Mouse (Mus musculus) intestine, postnatal 0 days (tissue): Measurements from ENCODE around the gene Etv6. TPM values are rescaled to one million over a fixed set of nuclear protein-coding genes. Genes with fewer than 3 reads are reported as not detected.

ENCODE experiments used
- ATAC-seq: fragments of 200-750 bp; cut with Nextera tagmentation; 2 replicates; pipeline ENCODE4 v1.8.0; 2017; ENCODE audit warnings: mild to moderate bottlenecking, moderate TSS enrichment, moderate library complexity
- H3K27ac ChIP-seq: fragments of 300-500 bp; sonication (generic); 2 replicates; pipeline ENCODE4 v1.5.1; 2014; ENCODE audit warnings: mild to moderate bottlenecking, low read depth, low read length, moderate library complexity
- H3K27me3 ChIP-seq: fragments of 300-500 bp; sonication (generic); replicated peaks from 2 replicates; pipeline ENCODE4 v1.6.1; 2014; ENCODE audit warnings: low read length, mixed read lengths; ENCODE audit not compliant: control insufficient read depth, insufficient read depth
- H3K36me3 ChIP-seq: fragments of 300-500 bp; sonication (generic); 2 replicates; pipeline ENCODE4 v1.6.1; 2014; ENCODE audit warnings: mild to moderate bottlenecking, moderate library complexity; ENCODE audit not compliant: control insufficient read depth, insufficient read depth
- H3K4me1 ChIP-seq: fragments of 300-500 bp; sonication (generic); replicated peaks from 2 replicates; pipeline ENCODE4 v1.6.1; 2014; ENCODE audit warnings: antibody characterized with exemption, low read length, mixed read lengths; ENCODE audit not compliant: control insufficient read depth, insufficient read depth
- H3K4me2 ChIP-seq: fragments of 300-500 bp; sonication (generic); replicated peaks from 2 replicates; pipeline ENCODE4 v1.6.1; 2014; ENCODE audit warnings: low read depth, mild to moderate bottlenecking, moderate library complexity
- H3K4me3 ChIP-seq: fragments of 300-500 bp; sonication (generic); 2 replicates; pipeline ENCODE4 v1.5.1; 2014; ENCODE audit warnings: low read depth, low read length
- H3K9ac ChIP-seq: fragments of 300-500 bp; sonication (generic); 2 replicates; pipeline ENCODE4 v1.6.1; 2014; ENCODE audit warnings: mild to moderate bottlenecking, low read depth, low read length
- H3K9me3 ChIP-seq: fragments of 300-500 bp; sonication (generic); 2 replicates; pipeline ENCODE4 v1.6.1; 2016; ENCODE audit warnings: mixed run types; ENCODE audit not compliant: control insufficient read depth
- CTCF ChIP-seq: sonication (generic); IDR thresholded peaks from 2 replicates; pipeline ENCODE4 v1.5.1; 2016; ENCODE audit warnings: low read depth, mild to moderate bottlenecking, control low read depth, antibody characterized with exemption, moderate library complexity
- WGBS: fragments of 180-500 bp; shearing (Covaris S2); extraction: QIAGEN DNeasy Blood & Tissue Kit; methylation state at CpG from one replicate; pipeline ENCODE4 v1.1.7; 2014; 5-methylcytosine and 5-hydroxymethylcytosine counted together
- polyA plus RNA-seq: library from polyadenylated mRNA; unstranded; fragments of >200 nt; fragmentation: Nextera tagmentation; extraction: Ambion mirVana; gene quantifications from 2 replicates; pipeline ENCODE4 v1.2.1, GENCODE M21; 2015

Etv6 gene
- polyA plus RNA-seq, 1 experiment from 2014 or later: 7.8 TPM

DNA sequence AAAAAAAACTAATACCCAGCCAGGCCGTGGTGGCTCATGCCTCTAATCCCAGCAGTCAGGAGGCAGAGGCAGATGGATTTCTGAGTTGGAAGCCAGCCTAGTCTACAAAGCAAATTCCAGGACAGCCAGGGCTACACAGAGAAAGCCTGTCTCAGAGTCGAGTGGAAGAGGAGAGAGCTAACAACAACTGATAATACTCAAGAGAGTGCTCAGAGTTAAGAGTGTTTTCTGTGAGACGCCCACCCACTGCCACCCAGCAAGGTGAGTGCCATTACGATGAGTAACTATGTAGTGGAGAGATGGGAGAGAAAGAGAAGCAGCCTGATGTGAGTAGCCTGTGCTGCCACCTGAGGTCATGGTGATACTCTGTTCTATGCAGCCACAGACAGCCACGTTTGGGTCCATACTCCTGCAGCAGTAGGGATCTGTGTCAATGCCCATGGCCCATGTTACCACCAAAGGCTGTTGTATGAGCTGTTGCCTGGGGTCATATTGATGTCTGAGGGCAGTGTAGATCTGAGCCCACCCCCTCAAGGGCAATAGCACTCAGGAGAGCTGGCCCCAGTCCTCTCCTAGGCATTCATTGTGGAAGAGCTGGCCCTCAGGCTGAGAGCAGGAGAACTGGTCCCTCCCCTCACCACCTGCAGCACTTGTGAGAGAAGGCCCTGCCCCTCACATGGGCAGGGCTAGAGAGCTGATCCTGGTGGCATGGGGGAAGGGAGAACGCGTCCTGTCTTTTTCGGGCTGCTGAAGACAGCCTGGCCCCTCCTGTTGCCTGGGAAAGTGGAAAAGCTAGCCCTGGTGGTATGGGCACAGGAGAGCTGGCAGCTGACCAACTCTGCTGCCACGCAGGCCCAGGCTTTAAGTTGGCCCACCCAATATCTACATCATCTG is 258.4 kb downstream of the Etv6 start:
- 51% methylated on average over 9 of the region's 9 CpGs for WGBS
- Histone ChIP-seq H3K27ac (no peak overlapping the region), H3K4me1 (no peaks in the 10 kb centered on the region), H3K9me3 (no peaks in the 10 kb centered on the region), H3K4me3 (no peak overlapping the region), H3K27me3 (no peaks in the 10 kb centered on the region), H3K36me3 (no peaks in the 10 kb centered on the region), H3K9ac (no peak overlapping the region), H3K4me2 (no peak overlapping the region)
- TF ChIP-seq CTCF: no peak
- ATAC-seq: no peak

DNA sequence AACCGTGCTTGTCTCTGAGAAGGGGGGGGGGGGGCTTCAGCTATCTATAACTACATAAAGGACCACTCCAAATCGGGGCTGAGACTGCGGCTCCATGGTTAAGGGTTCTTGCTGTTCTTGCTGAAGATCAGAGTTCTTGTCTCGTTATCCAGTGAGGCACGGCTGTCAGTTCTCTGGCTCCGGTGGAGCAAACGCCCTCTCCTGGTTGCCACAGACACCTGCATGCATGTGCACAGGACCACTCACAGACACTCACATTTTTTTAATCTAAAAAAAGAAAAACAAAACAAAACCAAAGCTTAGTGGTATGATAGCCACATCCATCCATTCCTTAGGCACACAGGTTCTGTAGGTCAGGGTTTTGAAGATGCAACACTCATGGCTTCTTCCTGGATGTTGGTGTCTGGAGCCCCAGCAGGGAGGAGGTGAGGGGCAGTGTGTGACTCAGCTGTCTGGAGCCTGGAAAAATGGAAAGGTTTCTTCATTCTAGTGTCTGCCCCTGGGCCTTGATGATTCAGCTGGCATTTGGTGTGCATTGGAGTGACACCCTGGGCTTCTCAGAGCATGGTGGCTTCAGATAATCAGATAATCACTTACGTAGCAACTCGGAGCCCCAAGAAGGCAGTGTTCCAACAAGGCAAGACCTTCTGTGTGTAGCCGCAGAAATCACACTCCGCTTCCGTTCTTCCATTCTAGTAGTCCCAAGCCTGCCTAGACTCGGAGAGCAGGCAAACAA is 262.6 kb downstream of the Etv6 start:
- no peaks in the 10 kb centered on the region for H3K4me1 ChIP-seq
- no peak for ATAC-seq
- WGBS: 79% methylated on average over 13 of the region's 13 CpGs
- peak; percentile 42 for TF ChIP-seq CTCF
- no peaks in the 10 kb centered on the region for H3K36me3 ChIP-seq
- no peaks in the 10 kb centered on the region for H3K9me3 ChIP-seq
- no peaks in the 10 kb centered on the region for H3K27me3 ChIP-seq
- H3K9ac ChIP-seq: no peak overlapping the region
- no peak overlapping the region for H3K4me3 ChIP-seq
- no peak overlapping the region for H3K27ac ChIP-seq
- no peak overlapping the region for H3K4me2 ChIP-seq

DNA sequence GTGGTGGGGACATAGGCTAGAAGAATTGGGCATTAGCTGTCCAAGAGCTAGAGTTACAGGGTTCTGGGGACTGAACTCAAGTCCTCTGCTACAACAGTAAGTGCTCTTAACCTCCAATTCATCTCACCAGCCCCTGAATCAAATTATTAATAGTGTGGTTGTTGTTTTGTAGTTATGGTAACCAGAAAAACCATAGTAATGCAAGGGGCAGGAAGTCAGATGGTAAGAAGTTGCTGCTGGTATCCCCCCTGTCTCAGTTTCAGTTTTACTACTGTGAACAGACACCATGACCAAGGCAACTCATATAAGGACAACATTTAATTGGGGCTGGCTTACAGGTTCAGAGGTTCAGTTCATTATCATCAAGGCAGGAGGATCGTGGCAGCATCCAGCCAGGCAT is 266.5 kb downstream of the Etv6 start:
- 85% methylated on average over 1 of the region's 1 CpGs for WGBS
- no peaks in the 10 kb centered on the region for H3K27me3 ChIP-seq
- ATAC-seq: no peak
- TF ChIP-seq CTCF: no peak
- no peak overlapping the region for H3K4me2 ChIP-seq
- H3K4me3 ChIP-seq: no peak overlapping the region
- H3K9me3 ChIP-seq: no peaks in the 10 kb centered on the region
- H3K9ac ChIP-seq: no peak overlapping the region
- H3K27ac ChIP-seq: no peak overlapping the region
- no peaks in the 10 kb centered on the region for H3K4me1 ChIP-seq
- no peaks in the 10 kb centered on the region for H3K36me3 ChIP-seq

DNA sequence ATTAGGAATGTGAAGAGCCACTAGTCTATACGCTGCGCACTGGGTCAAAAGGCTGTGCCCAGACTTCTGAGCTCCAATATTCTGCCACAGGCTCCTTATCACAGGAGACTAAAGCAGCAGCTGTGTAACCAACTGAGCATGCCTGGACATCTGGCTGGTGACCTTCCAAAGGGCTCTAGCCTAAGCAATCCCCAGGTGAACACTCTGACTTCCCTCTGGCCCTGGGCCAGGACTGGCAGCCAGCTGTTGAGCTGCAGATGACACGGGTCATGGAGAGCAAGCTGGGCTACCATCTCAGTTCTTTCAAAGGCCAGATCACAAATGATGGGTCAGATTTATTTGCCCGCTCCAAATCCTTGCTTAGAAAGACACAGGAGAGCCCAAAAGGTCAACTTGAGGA is 275.8 kb downstream of the Etv6 start:
- no peak for ATAC-seq
- Histone ChIP-seq H3K4me1 (no peaks in the 10 kb centered on the region), H3K9me3 (no peaks in the 10 kb centered on the region), H3K27me3 (no peaks in the 10 kb centered on the region), H3K4me3 (no peak overlapping the region), H3K27ac (no peak overlapping the region), H3K36me3 (no peaks in the 10 kb centered on the region), H3K9ac (no peak overlapping the region), H3K4me2 (no peak overlapping the region)
- 85% methylated on average over 4 of the region's 4 CpGs for WGBS
- TF ChIP-seq CTCF: no peak

DNA sequence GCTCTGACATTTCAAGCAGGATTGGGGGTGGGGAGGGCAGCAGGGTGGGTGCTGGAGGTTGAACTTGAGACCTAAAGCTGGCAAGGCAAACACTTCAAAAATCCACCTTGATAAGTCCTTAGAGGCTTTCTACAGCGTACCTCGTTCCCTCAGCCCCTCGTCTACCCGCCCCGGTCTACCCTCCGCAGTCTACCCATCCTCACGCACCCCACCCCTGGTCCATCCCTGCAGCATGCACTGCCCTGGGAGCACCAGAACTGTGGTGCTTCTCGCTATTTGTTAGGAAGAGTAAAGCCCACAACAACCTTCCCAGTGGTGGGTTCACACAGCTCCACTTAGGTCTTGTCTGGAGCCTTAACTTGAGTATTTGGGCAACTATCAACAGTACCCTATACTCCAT is 277.1 kb downstream of the Etv6 start:
- Histone ChIP-seq H3K4me2 (no peak overlapping the region), H3K36me3 (no peaks in the 10 kb centered on the region), H3K27me3 (no peaks in the 10 kb centered on the region), H3K4me3 (no peak overlapping the region), H3K27ac (no peak overlapping the region), H3K4me1 (no peaks in the 10 kb centered on the region), H3K9ac (no peak overlapping the region), H3K9me3 (no peaks in the 10 kb centered on the region)
- WGBS: 86% methylated on average over 8 of the region's 8 CpGs
- no peak for ATAC-seq
- TF ChIP-seq CTCF: no peak

DNA sequence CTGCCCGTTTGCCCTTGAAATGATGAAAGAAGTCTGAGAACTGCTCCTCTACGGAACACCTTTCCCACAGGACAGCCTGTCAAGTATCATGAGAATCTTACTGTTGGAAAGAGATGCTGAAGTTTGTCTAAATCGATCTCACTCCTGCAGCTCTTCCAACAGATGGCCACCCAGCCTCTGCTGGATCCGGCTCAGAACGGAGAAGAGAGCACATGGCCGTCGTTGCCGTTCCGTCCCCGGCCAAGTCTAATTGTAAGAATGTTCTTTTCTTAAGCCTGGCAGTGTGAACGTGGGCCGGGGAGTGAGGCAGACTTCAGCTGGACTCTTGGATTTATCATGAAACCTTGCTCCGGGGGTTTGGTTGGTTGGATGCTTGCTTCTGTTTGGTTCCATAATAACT is 281.9 kb downstream of the Etv6 start:
- H3K4me2 ChIP-seq: no peak overlapping the region
- no peak overlapping the region for H3K27ac ChIP-seq
- 88% methylated on average over 13 of the region's 13 CpGs for WGBS
- H3K4me1 ChIP-seq: no peaks in the 10 kb centered on the region
- H3K9me3 ChIP-seq: no peaks in the 10 kb centered on the region
- ATAC-seq: no peak
- H3K27me3 ChIP-seq: no peaks in the 10 kb centered on the region
- H3K4me3 ChIP-seq: no peak overlapping the region
- no peaks in the 10 kb centered on the region for H3K36me3 ChIP-seq
- no peak overlapping the region for H3K9ac ChIP-seq
- TF ChIP-seq CTCF: no peak

Other genes with a start within 250 kb of the Etv6 start
- gene Kap, start 181.9 kb upstream of the Etv6 start, polyA plus RNA-seq: not detected in 2 replicates